Mouse (Mus musculus) lung, adult 2 months (tissue): ENCODE data around the gene Gstcd.

Experiments used
- CTCF ChIP-seq: fragments of 200-500 bp; IDR thresholded peaks from 2 replicates; pipeline ENCODE4 v1.5.1; 2011; ENCODE audit warnings: mild to moderate bottlenecking, low read length, control low read depth; ENCODE audit not compliant: insufficient read depth
- POLR2A ChIP-seq: fragments of 200-500 bp; IDR thresholded peaks from 2 replicates; pipeline ENCODE4 v1.6.1; 2011; ENCODE audit warnings: low read depth, mild to moderate bottlenecking, control low read depth, low read length, borderline replicate concordance; ENCODE audit errors: extremely low read depth

GRCm38 (mm10) chr3:133109844-133110243 lies 18.0 kb upstream of the Gstcd start:
- TF ChIP-seq CTCF: no peak
- TF ChIP-seq POLR2A: no peak
